Mouse (Mus musculus): ENCODE data around the gene Prrg3. TPM values are rescaled to one million over a fixed set of nuclear protein-coding genes. Genes with fewer than 3 reads are reported as not detected.

The Prrg3 gene
- polyA plus RNA-seq (2012; rRNA removed) = 0.15 and 0.20 TPM in 2 replicates

- 19% methylated on average over 71 of the region's 72 CpGs for WGBS
- H3K4me1 ChIP-seq (ENCODE audit: control insufficient read depth, insufficient read depth, insufficient read length, low read length) = no peaks in the 10 kb centered on the region
- peak within 1 kb of the TSS; percentile 45 for H3K4me3 ChIP-seq (ENCODE audit: low read depth, low read length)
- no peak within 1 kb of the TSS for H3K27ac ChIP-seq (ENCODE audit: insufficient read depth, low read depth, low read length)
- no peaks in the 10 kb centered on the region for H3K27me3 ChIP-seq (ENCODE audit: control insufficient read depth, insufficient read depth, low read length)
- TF ChIP-seq POLR2A (IDR thresholded peaks at IDR 0.05; ENCODE audit: low read depth, low read length) (no peak), CTCF (IDR thresholded peaks at IDR 0.05; ENCODE audit: extremely low read depth, insufficient read length, insufficient replicate concordance, low read depth, low read length) (no peak)
- H3K36me3 ChIP-seq (ENCODE audit: control insufficient read depth, insufficient read depth, low read length) = no peaks in the 10 kb centered on the region
Observed at GRCm38 (mm10) chrX:71962073-71963051, at the start of gene Prrg3. Gene Prrg3, plus strand, starts transcription at chrX:71962624.

- Histone ChIP-seq H3K4me3 (ENCODE audit: low read depth, low read length) (no peak overlapping the region), H3K36me3 (ENCODE audit: control insufficient read depth, insufficient read depth, low read length) (no peaks in the 10 kb centered on the region), H3K4me1 (ENCODE audit: control insufficient read depth, insufficient read depth, insufficient read length, low read length) (no peaks in the 10 kb centered on the region), H3K27ac (ENCODE audit: insufficient read depth, low read depth, low read length) (no peak overlapping the region), H3K27me3 (ENCODE audit: control insufficient read depth, insufficient read depth, low read length) (no peaks in the 10 kb centered on the region)
- TF ChIP-seq CTCF (IDR thresholded peaks at IDR 0.05; ENCODE audit: extremely low read depth, insufficient read length, insufficient replicate concordance, low read depth, low read length) (no peak), POLR2A (IDR thresholded peaks at IDR 0.05; ENCODE audit: low read depth, low read length) (no peak)
- WGBS = 9% methylated on average over 3 of the region's 3 CpGs
Observed at GRCm38 (mm10) chrX:71946631-71947030, 15.8 kb upstream of the Prrg3 start.

- no peak overlapping the region for H3K4me3 ChIP-seq (ENCODE audit: low read depth, low read length)
- TF ChIP-seq CTCF (IDR thresholded peaks at IDR 0.05; ENCODE audit: extremely low read depth, insufficient read length, insufficient replicate concordance, low read depth, low read length) (no peak), POLR2A (IDR thresholded peaks at IDR 0.05; ENCODE audit: low read depth, low read length) (no peak)
Observed at GRCm38 (mm10) chrX:71958366-71958765, 4.1 kb upstream of the Prrg3 start.

GRCm38 (mm10) chrX:71963275-71963912, 970 bp downstream of the Prrg3 start:
- no peaks in the 10 kb centered on the region for H3K4me1 ChIP-seq (ENCODE audit: control insufficient read depth, insufficient read depth, insufficient read length, low read length)
- TF ChIP-seq CTCF (IDR thresholded peaks at IDR 0.05; ENCODE audit: extremely low read depth, insufficient read length, insufficient replicate concordance, low read depth, low read length) (no peak), POLR2A (IDR thresholded peaks at IDR 0.05; ENCODE audit: low read depth, low read length) (no peak)
- 43% methylated on average over 9 of the region's 9 CpGs for WGBS

More at GRCm38 (mm10) chrX:71958366-71958765, 4.1 kb upstream of the Prrg3 start:
- Histone ChIP-seq H3K27me3 (ENCODE audit: control insufficient read depth, insufficient read depth, low read length) (no peaks in the 10 kb centered on the region), H3K4me1 (ENCODE audit: control insufficient read depth, insufficient read depth, insufficient read length, low read length) (no peaks in the 10 kb centered on the region), H3K27ac (ENCODE audit: insufficient read depth, low read depth, low read length) (no peak overlapping the region), H3K36me3 (ENCODE audit: control insufficient read depth, insufficient read depth, low read length) (no peaks in the 10 kb centered on the region)

GRCm38 (mm10) chrX:71968216-71968615, 5.8 kb downstream of the Prrg3 start:
- Histone ChIP-seq H3K27me3 (ENCODE audit: control insufficient read depth, insufficient read depth, low read length) (no peaks in the 10 kb centered on the region), H3K4me3 (ENCODE audit: low read depth, low read length) (no peak overlapping the region), H3K4me1 (ENCODE audit: control insufficient read depth, insufficient read depth, insufficient read length, low read length) (no peaks in the 10 kb centered on the region), H3K36me3 (ENCODE audit: control insufficient read depth, insufficient read depth, low read length) (no peaks in the 10 kb centered on the region), H3K27ac (ENCODE audit: insufficient read depth, low read depth, low read length) (no peak overlapping the region)
- no peak for TF ChIP-seq CTCF (IDR thresholded peaks at IDR 0.05; ENCODE audit: extremely low read depth, insufficient read length, insufficient replicate concordance, low read depth, low read length)
- no peak for TF ChIP-seq POLR2A (IDR thresholded peaks at IDR 0.05; ENCODE audit: low read depth, low read length)
- 59% methylated on average over 1 of the region's 1 CpGs for WGBS

More at GRCm38 (mm10) chrX:71963275-71963912, 970 bp downstream of the Prrg3 start:
- no peaks in the 10 kb centered on the region for H3K27me3 ChIP-seq (ENCODE audit: control insufficient read depth, insufficient read depth, low read length)
- no peaks in the 10 kb centered on the region for H3K36me3 ChIP-seq (ENCODE audit: control insufficient read depth, insufficient read depth, low read length)
- H3K27ac ChIP-seq (ENCODE audit: insufficient read depth, low read depth, low read length) = no peak overlapping the region
- no peak overlapping the region for H3K4me3 ChIP-seq (ENCODE audit: low read depth, low read length)

GRCm38 (mm10) chrX:71968816-71969215, 6.4 kb downstream of the Prrg3 start:
- no peak overlapping the region for H3K4me3 ChIP-seq (ENCODE audit: low read depth, low read length)
- H3K27me3 ChIP-seq (ENCODE audit: control insufficient read depth, insufficient read depth, low read length) = no peaks in the 10 kb centered on the region
- H3K27ac ChIP-seq (ENCODE audit: insufficient read depth, low read depth, low read length) = no peak overlapping the region
- no peaks in the 10 kb centered on the region for H3K4me1 ChIP-seq (ENCODE audit: control insufficient read depth, insufficient read depth, insufficient read length, low read length)
- no peaks in the 10 kb centered on the region for H3K36me3 ChIP-seq (ENCODE audit: control insufficient read depth, insufficient read depth, low read length)
- 74% methylated on average over 6 of the region's 6 CpGs for WGBS
- TF ChIP-seq CTCF (IDR thresholded peaks at IDR 0.05; ENCODE audit: extremely low read depth, insufficient read length, insufficient replicate concordance, low read depth, low read length) = no peak
- TF ChIP-seq POLR2A (IDR thresholded peaks at IDR 0.05; ENCODE audit: low read depth, low read length) = no peak

GRCm38 (mm10) chrX:71971325-71971724, 8.9 kb downstream of the Prrg3 start:
- no peaks in the 10 kb centered on the region for H3K36me3 ChIP-seq (ENCODE audit: control insufficient read depth, insufficient read depth, low read length)
- H3K27me3 ChIP-seq (ENCODE audit: control insufficient read depth, insufficient read depth, low read length) = no peaks in the 10 kb centered on the region
- 72% methylated on average over 5 of the region's 5 CpGs for WGBS
- TF ChIP-seq CTCF (IDR thresholded peaks at IDR 0.05; ENCODE audit: extremely low read depth, insufficient read length, insufficient replicate concordance, low read depth, low read length) (no peak), POLR2A (IDR thresholded peaks at IDR 0.05; ENCODE audit: low read depth, low read length) (no peak)
- H3K4me1 ChIP-seq (ENCODE audit: control insufficient read depth, insufficient read depth, insufficient read length, low read length) = no peaks in the 10 kb centered on the region
- H3K4me3 ChIP-seq (ENCODE audit: low read depth, low read length) = no peak overlapping the region
- H3K27ac ChIP-seq (ENCODE audit: insufficient read depth, low read depth, low read length) = no peak overlapping the region
